Comparison of ENCODE assay signal across 9 mouse cellular contexts in the genomic region with DNA sequence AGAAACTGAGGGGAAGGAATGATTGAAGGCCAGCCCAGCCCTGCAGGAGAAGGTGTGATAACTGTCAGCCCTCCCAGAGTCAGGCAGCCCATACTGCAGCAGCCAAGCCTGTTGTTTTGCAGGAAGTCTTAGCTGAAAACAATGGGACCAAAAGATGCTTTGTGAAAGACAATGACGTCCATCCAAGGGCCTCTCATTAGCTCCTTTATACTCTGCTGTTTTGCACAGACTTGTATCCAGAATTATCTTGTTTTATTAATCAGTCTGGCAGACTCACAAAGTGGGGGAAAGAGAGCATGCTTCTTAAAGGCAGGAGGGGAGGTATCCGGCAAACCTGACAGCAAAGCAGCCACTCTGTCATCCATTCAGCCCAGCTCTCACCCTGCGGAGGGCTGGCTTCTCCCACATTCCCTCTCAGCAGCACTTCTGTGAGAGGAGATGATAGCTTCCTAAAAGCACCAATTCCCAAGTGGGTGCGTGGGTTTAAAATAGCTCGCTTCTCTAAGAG.
A peak's percentile ranks its signal among the peaks of the same experiment; 100 is the strongest.
DNase-seq lines count a peak whose midpoint lies in the region; ATAC-seq lines count a peak whose summit lies in the region.
"Had no signal": no experiment of that assay in that cellular context is flagged by ENCODE, and none has a peak within 500 bp of the region (broad histone marks: within the 10 kb centered on the region; RNA-seq: fewer than 3 reads in every experiment).

No protein-coding gene starts in this region.

- no peaks in the 10 kb centered on the region for H3K9me3 ChIP-seq in hindbrain, embryonic 10.5 days
- no peaks in the 10 kb centered on the region for H3K9me3 ChIP-seq in midbrain, embryonic 14.5 days (ENCODE audit: control insufficient read depth, low read length)
- H3K9me3 ChIP-seq: embryonic facial prominence, embryonic 12.5 days; lung, embryonic 15.5 days had no signal

- H3K4me1 ChIP-seq in hindbrain, embryonic 10.5 days (replicated peaks) = peaks cover 11% of the 10 kb centered on the region
- peaks cover 10% of the 10 kb centered on the region for H3K4me1 ChIP-seq in midbrain, embryonic 14.5 days (ENCODE audit: control insufficient read depth, insufficient read depth, low read length)
- H3K4me1 ChIP-seq: embryonic facial prominence, embryonic 12.5 days had no signal

- ATAC-seq in midbrain, embryonic 14.5 days (ENCODE audit: low FRiP score, low TSS enrichment) = no peak

- H3K9ac ChIP-seq in midbrain, embryonic 14.5 days (replicated peaks; ENCODE audit: low read length) = 0 out of 2 replicates have a peak overlapping the region, but pooled peaks have one; percentile 9
- H3K9ac ChIP-seq: embryonic facial prominence, embryonic 12.5 days; lung, embryonic 15.5 days had no signal

- H3K27ac ChIP-seq in hindbrain, embryonic 10.5 days = peak overlapping the region; percentile 43; the same call in 1 of the 2 replicates
- no peak overlapping the region; the same call in 1 of the 2 replicates for H3K27ac ChIP-seq in midbrain, embryonic 14.5 days (replicated peaks; ENCODE audit: low read depth, low read length)
- H3K27ac ChIP-seq: embryonic facial prominence, embryonic 12.5 days; lung, embryonic 15.5 days had no signal

- H3K27me3 ChIP-seq in hindbrain, embryonic 10.5 days (ENCODE audit: insufficient read depth, poor library complexity, severe bottlenecking) = no peaks in the 10 kb centered on the region
- no peaks in the 10 kb centered on the region for H3K27me3 ChIP-seq in midbrain, embryonic 14.5 days (ENCODE audit: control insufficient read depth, insufficient read depth, low read length)
- H3K27me3 ChIP-seq: embryonic facial prominence, embryonic 12.5 days; lung, embryonic 15.5 days had no signal

- WGBS in hindbrain, embryonic 10.5 days = 15% methylated on average over 5 of the region's 5 CpGs
- 7% methylated on average over 5 of the region's 5 CpGs for WGBS in midbrain, embryonic 14.5 days

- H3K36me3 ChIP-seq in hindbrain, embryonic 10.5 days = no peaks in the 10 kb centered on the region
- H3K36me3 ChIP-seq in midbrain, embryonic 14.5 days (ENCODE audit: control insufficient read depth, insufficient read depth, low read length) = no peaks in the 10 kb centered on the region
- H3K36me3 ChIP-seq: embryonic facial prominence, embryonic 12.5 days; lung, embryonic 15.5 days had no signal

- DNase-seq in ES-CJ7 (ENCODE audit: low read depth, low spot score) = peak; percentile 16
- DNase-seq in brain, embryonic 18.5 days (ENCODE audit: low read depth, low spot score) = peak; percentile 8
- no peak for DNase-seq in hindbrain, embryonic 10.5 days (ENCODE audit: low spot score)
- peak; percentile 51 for DNase-seq in midbrain, embryonic 14.5 days
- no peak for DNase-seq in natural killer cell, adult 2 months (ENCODE audit: low spot score in 2 of 2)
- DNase-seq in layer of hippocampus, adult 9-10 months (ENCODE audit: low spot score) = no peak
- no peak for DNase-seq in cerebellum, postnatal 25 days

- H3K4me2 ChIP-seq in midbrain, embryonic 14.5 days (ENCODE audit: low read length) = no peak overlapping the region
- H3K4me2 ChIP-seq: embryonic facial prominence, embryonic 12.5 days; lung, embryonic 15.5 days had no signal

- H3K4me3 ChIP-seq in hindbrain, embryonic 10.5 days = no peak overlapping the region
- H3K4me3 ChIP-seq in midbrain, embryonic 14.5 days (replicated peaks; ENCODE audit: low read depth, low read length) = no peak overlapping the region
- H3K4me3 ChIP-seq: embryonic facial prominence, embryonic 12.5 days; lung, embryonic 15.5 days had no signal

Comparison
In these comparisons a context has a peak if more than half of its experiments do, and no peak if none do; other contexts are left out.
1. DNase-seq: peak in ES-CJ7 (single experiment), brain, embryonic 18.5 days (single experiment) and midbrain, embryonic 14.5 days (single experiment); none in hindbrain, embryonic 10.5 days (single experiment), natural killer cell, adult 2 months (0 of 2), layer of hippocampus, adult 9-10 months (single experiment) and cerebellum, postnatal 25 days (0 of 2).